Mouse (Mus musculus): ENCODE results near the gene Hnrnpd. TPM values are rescaled to one million over a fixed set of nuclear protein-coding genes. Genes with fewer than 3 reads are reported as not detected.

Gene Hnrnpd
- total RNA-seq (2021) (10 to 100 TPM; 83.0 to 90.3 TPM), polyA plus RNA-seq (2012; rRNA removed) (10.2 and 14.3 TPM in 2 replicates)
- long read RNA-seq, full-length matches to known transcripts, result 82 of 103 reads
- long read RNA-seq, partial matches to known transcripts, result 14 of 103 reads
- long read RNA-seq, other reads (novel, unspliced or antisense), result 7 of 103 reads

- TF ChIP-seq CTCF (IDR thresholded peaks at IDR 0.05) (no peak), POLR2A (IDR thresholded peaks at IDR 0.05; ENCODE audit: insufficient read depth, low read depth, low read length) (peak; percentile 79), EP300 (IDR thresholded peaks at IDR 0.05; ENCODE audit: insufficient read depth, low read depth, low read length) (peak; percentile 9; the same call in 1 of the 2 replicates)
- intact Hi-C loops (cut with DNase I), result loop anchor here (1.0 to 5.0 kb wide), 4 partner anchors 60 to 538 kb away; partner anchors contain the start of genes Cops4, Enoph1, Hnrnpdl and Sec31a
- peak within 1 kb of the TSS; percentile 94 for H3K4me3 ChIP-seq
- H3K36me3 ChIP-seq (ENCODE audit: control insufficient read depth, insufficient read depth, low read length), result peaks cover 24% of the 10 kb centered on the region
- peak within 1 kb of the TSS; percentile 100 for H3K9ac ChIP-seq (ENCODE audit: low read depth, low read length)
- peaks cover 4% of the 10 kb centered on the region for H3K4me1 ChIP-seq (ENCODE audit: control insufficient read depth, insufficient read depth, low read length)
- H3K79me2 ChIP-seq (replicated peaks; ENCODE audit: control insufficient read depth, insufficient read depth, low read length), result no peaks in the 10 kb centered on the region; the same call in 1 of the 2 replicates
- DNase-seq, result peak; percentile 91 to 97
- H3K27me3 ChIP-seq (ENCODE audit: control insufficient read depth, insufficient read depth, low read length), result no peaks in the 10 kb centered on the region
- H3K27ac ChIP-seq, result peak within 1 kb of the TSS; percentile 96
- WGBS, result 2% methylated on average over 84 of the region's 97 CpGs
Observed at GRCm38 (mm10) chr5:99978699-99979442, at the start of gene Hnrnpd, which contains the start of gene 4930524J08Rik. Hnrnpd (minus strand) TSS chr5:99978938. 4930524J08Rik (plus strand) TSS chr5:99979061.

GRCm38 (mm10) chr5:100024868-100025267, 46.1 kb upstream of the Hnrnpd start:
- Histone ChIP-seq H3K9ac (ENCODE audit: low read depth, low read length) (no peak overlapping the region), H3K4me3 (no peak overlapping the region), H3K27me3 (ENCODE audit: control insufficient read depth, insufficient read depth, low read length) (no peaks in the 10 kb centered on the region), H3K79me2 (replicated peaks; ENCODE audit: control insufficient read depth, insufficient read depth, low read length) (no peaks in the 10 kb centered on the region), H3K27ac (no peak overlapping the region), H3K36me3 (ENCODE audit: control insufficient read depth, insufficient read depth, low read length) (no peaks in the 10 kb centered on the region), H3K4me1 (ENCODE audit: control insufficient read depth, insufficient read depth, low read length) (no peaks in the 10 kb centered on the region; the same call in 1 of the 2 replicates)
- TF ChIP-seq EP300 (IDR thresholded peaks at IDR 0.05; ENCODE audit: insufficient read depth, low read depth, low read length) (no peak), CTCF (IDR thresholded peaks at IDR 0.05) (no peak), POLR2A (IDR thresholded peaks at IDR 0.05; ENCODE audit: insufficient read depth, low read depth, low read length) (no peak)
- DNase-seq, result no peak
- WGBS, result 78% methylated on average over 1 of the region's 1 CpGs
- intact Hi-C loops (cut with DNase I), result no loop called here

GRCm38 (mm10) chr5:100024403-100024802, 45.7 kb upstream of the Hnrnpd start:
- H3K27me3 ChIP-seq (ENCODE audit: control insufficient read depth, insufficient read depth, low read length), result no peaks in the 10 kb centered on the region
- H3K36me3 ChIP-seq (ENCODE audit: control insufficient read depth, insufficient read depth, low read length), result no peaks in the 10 kb centered on the region
- no peak overlapping the region for H3K27ac ChIP-seq
- intact Hi-C loops (cut with DNase I), result no loop called here
- no peak for DNase-seq
- no peaks in the 10 kb centered on the region for H3K4me1 ChIP-seq (ENCODE audit: control insufficient read depth, insufficient read depth, low read length)
- TF ChIP-seq CTCF (IDR thresholded peaks at IDR 0.05), result no peak
- TF ChIP-seq EP300 (IDR thresholded peaks at IDR 0.05; ENCODE audit: insufficient read depth, low read depth, low read length), result no peak
- TF ChIP-seq POLR2A (IDR thresholded peaks at IDR 0.05; ENCODE audit: insufficient read depth, low read depth, low read length), result no peak
- H3K4me3 ChIP-seq, result no peak overlapping the region
- H3K79me2 ChIP-seq (replicated peaks; ENCODE audit: control insufficient read depth, insufficient read depth, low read length), result no peaks in the 10 kb centered on the region
- 50% methylated on average over 5 of the region's 5 CpGs for WGBS
- no peak overlapping the region for H3K9ac ChIP-seq (ENCODE audit: low read depth, low read length)

GRCm38 (mm10) chr5:100020089-100020488, 41.4 kb upstream of the Hnrnpd start:
- TF ChIP-seq CTCF (IDR thresholded peaks at IDR 0.05) (no peak), POLR2A (IDR thresholded peaks at IDR 0.05; ENCODE audit: insufficient read depth, low read depth, low read length) (no peak), EP300 (IDR thresholded peaks at IDR 0.05; ENCODE audit: insufficient read depth, low read depth, low read length) (no peak)
- Histone ChIP-seq H3K4me3 (no peak overlapping the region), H3K9ac (ENCODE audit: low read depth, low read length) (no peak overlapping the region), H3K27me3 (ENCODE audit: control insufficient read depth, insufficient read depth, low read length) (no peaks in the 10 kb centered on the region), H3K4me1 (ENCODE audit: control insufficient read depth, insufficient read depth, low read length) (no peaks in the 10 kb centered on the region), H3K36me3 (ENCODE audit: control insufficient read depth, insufficient read depth, low read length) (no peaks in the 10 kb centered on the region), H3K27ac (no peak overlapping the region), H3K79me2 (replicated peaks; ENCODE audit: control insufficient read depth, insufficient read depth, low read length) (no peaks in the 10 kb centered on the region)
- intact Hi-C loops (cut with DNase I), result no loop called here
- DNase-seq, result no peak

- intact Hi-C loops (cut with DNase I), result no loop called here
- H3K36me3 ChIP-seq (ENCODE audit: control insufficient read depth, insufficient read depth, low read length), result no peaks in the 10 kb centered on the region
- no peaks in the 10 kb centered on the region for H3K79me2 ChIP-seq (replicated peaks; ENCODE audit: control insufficient read depth, insufficient read depth, low read length)
- H3K4me3 ChIP-seq, result no peak overlapping the region
- H3K27ac ChIP-seq, result no peak overlapping the region
- H3K9ac ChIP-seq (ENCODE audit: low read depth, low read length), result no peak overlapping the region
- no peak for TF ChIP-seq CTCF (IDR thresholded peaks at IDR 0.05)
- TF ChIP-seq POLR2A (IDR thresholded peaks at IDR 0.05; ENCODE audit: insufficient read depth, low read depth, low read length), result no peak
- TF ChIP-seq EP300 (IDR thresholded peaks at IDR 0.05; ENCODE audit: insufficient read depth, low read depth, low read length), result no peak
- WGBS, result 58% methylated on average over 9 of the region's 9 CpGs
- no peaks in the 10 kb centered on the region for H3K27me3 ChIP-seq (ENCODE audit: control insufficient read depth, insufficient read depth, low read length)
- H3K4me1 ChIP-seq (ENCODE audit: control insufficient read depth, insufficient read depth, low read length), result no peaks in the 10 kb centered on the region
- DNase-seq, result no peak
Observed at GRCm38 (mm10) chr5:100012599-100012998, 33.9 kb upstream of the Hnrnpd start.

GRCm38 (mm10) chr5:100008485-100008884, 29.7 kb upstream of the Hnrnpd start:
- no peaks in the 10 kb centered on the region for H3K79me2 ChIP-seq (replicated peaks; ENCODE audit: control insufficient read depth, insufficient read depth, low read length)
- no peaks in the 10 kb centered on the region for H3K4me1 ChIP-seq (ENCODE audit: control insufficient read depth, insufficient read depth, low read length)
- WGBS, result 52% methylated on average over 3 of the region's 3 CpGs
- no peaks in the 10 kb centered on the region for H3K36me3 ChIP-seq (ENCODE audit: control insufficient read depth, insufficient read depth, low read length)
- H3K9ac ChIP-seq (ENCODE audit: low read depth, low read length), result no peak overlapping the region
- no peak for TF ChIP-seq CTCF (IDR thresholded peaks at IDR 0.05)
- TF ChIP-seq EP300 (IDR thresholded peaks at IDR 0.05; ENCODE audit: insufficient read depth, low read depth, low read length), result no peak
- TF ChIP-seq POLR2A (IDR thresholded peaks at IDR 0.05; ENCODE audit: insufficient read depth, low read depth, low read length), result no peak
- no peak overlapping the region for H3K4me3 ChIP-seq
- no peak overlapping the region for H3K27ac ChIP-seq
- no peak for DNase-seq
- intact Hi-C loops (cut with DNase I), result no loop called here
- no peaks in the 10 kb centered on the region for H3K27me3 ChIP-seq (ENCODE audit: control insufficient read depth, insufficient read depth, low read length)

Measured in heart, adult 2 months (tissue).